Mouse (Mus musculus): Measurements from ENCODE around the gene Ttyh3.

The Ttyh3 gene

GRCm38 (mm10) chr5:140609511-140610272, 39.1 kb downstream of the Ttyh3 start:
- peak; percentile 74 for DNase-seq (ENCODE audit: low read depth)

- DNase-seq (ENCODE audit: low read depth) = peak; percentile 46
Observed at GRCm38 (mm10) chr5:140608634-140609015, 40.2 kb downstream of the Ttyh3 start.

GRCm38 (mm10) chr5:140607836-140608633, 40.8 kb downstream of the Ttyh3 start:
- peak; percentile 71 for DNase-seq (ENCODE audit: low read depth)

- DNase-seq (ENCODE audit: low read depth) = peak; percentile 91
Observed at GRCm38 (mm10) chr5:140607001-140607835, 41.6 kb downstream of the Ttyh3 start, which contains the start of gene Lfng. Gene Lfng, plus strand, starts transcription at chr5:140607320.

GRCm38 (mm10) chr5:140606386-140606785, 42.4 kb downstream of the Ttyh3 start:
- DNase-seq (ENCODE audit: low read depth) = no peak

- DNase-seq (ENCODE audit: low read depth) = no peak
Observed at GRCm38 (mm10) chr5:140605228-140605627, 43.6 kb downstream of the Ttyh3 start.

GRCm38 (mm10) chr5:140604386-140604785, 44.4 kb downstream of the Ttyh3 start:
- DNase-seq (ENCODE audit: low read depth) = no peak

GRCm38 (mm10) chr5:140602540-140602939, 46.3 kb downstream of the Ttyh3 start:
- no peak for DNase-seq (ENCODE audit: low read depth)

- DNase-seq (ENCODE audit: low read depth) = no peak
Observed at GRCm38 (mm10) chr5:140601712-140602111, 47.1 kb downstream of the Ttyh3 start.

GRCm38 (mm10) chr5:140599939-140600338, 48.9 kb downstream of the Ttyh3 start:
- DNase-seq (ENCODE audit: low read depth) = no peak

GRCm38 (mm10) chr5:140597787-140598186, 51.0 kb downstream of the Ttyh3 start:
- peak; percentile 77 for DNase-seq (ENCODE audit: low read depth)

GRCm38 (mm10) chr5:140596927-140597588, 51.8 kb downstream of the Ttyh3 start:
- DNase-seq (ENCODE audit: low read depth) = peak; percentile 89

- no peak for DNase-seq (ENCODE audit: low read depth)
Observed at GRCm38 (mm10) chr5:140596426-140596825, 52.4 kb downstream of the Ttyh3 start.

- peak; percentile 39 for DNase-seq (ENCODE audit: low read depth)
Observed at GRCm38 (mm10) chr5:140594846-140595245, 54.0 kb downstream of the Ttyh3 start.

GRCm38 (mm10) chr5:140589082-140589774, 59.6 kb downstream of the Ttyh3 start:
- DNase-seq (ENCODE audit: low read depth) = no peak

- no peak for DNase-seq (ENCODE audit: low read depth)
Observed at GRCm38 (mm10) chr5:140583732-140584368, 65.0 kb downstream of the Ttyh3 start.

- DNase-seq (ENCODE audit: low read depth) = no peak
Observed at GRCm38 (mm10) chr5:140582995-140583731, 65.7 kb downstream of the Ttyh3 start.

- DNase-seq (ENCODE audit: low read depth) = no peak
Observed at GRCm38 (mm10) chr5:140581569-140581968, 67.3 kb downstream of the Ttyh3 start.

- no peak for DNase-seq (ENCODE audit: low read depth)
Observed at GRCm38 (mm10) chr5:140579771-140580170, 69.1 kb downstream of the Ttyh3 start.

- DNase-seq (ENCODE audit: low read depth) = no peak
Observed at GRCm38 (mm10) chr5:140579221-140579620, 69.6 kb downstream of the Ttyh3 start.
